Mouse (Mus musculus): ENCODE results near the gene Gm47995.
A peak's percentile ranks its signal among the peaks of the same experiment; 100 is the strongest.
"Not testable (repeated sequence)": the region's sequence is repeated elsewhere in the genome, so short reads cannot be mapped to it uniquely, and the experiment has no call there.

Gm47995 gene

GRCm38 (mm10) chr1:151186879-151187424 lies 11.3 kb upstream of the Gm47995 start:
- DNase-seq (ENCODE audit: low read depth) = not testable (repeated sequence)

GRCm38 (mm10) chr1:151188469-151188868 lies 9.8 kb upstream of the Gm47995 start:
- DNase-seq (ENCODE audit: low read depth) = no peak

GRCm38 (mm10) chr1:151192075-151192474 lies 6.2 kb upstream of the Gm47995 start, which contains the start of gene Gm8947:
TSS of gene Gm8947 (plus strand) at chr1:151192376.
- DNase-seq (ENCODE audit: low read depth) = not testable (repeated sequence)

- DNase-seq (ENCODE audit: low read depth) = not testable (repeated sequence)
Measured at GRCm38 (mm10) chr1:151192739-151193138, 5.5 kb upstream of the Gm47995 start.

- peak; percentile 0 for DNase-seq (ENCODE audit: low read depth)
Measured at GRCm38 (mm10) chr1:151195986-151196385, 2.3 kb upstream of the Gm47995 start.

- peak; percentile 1 for DNase-seq (ENCODE audit: low read depth)
Measured at GRCm38 (mm10) chr1:151196690-151197089, 1.6 kb upstream of the Gm47995 start.

- DNase-seq (ENCODE audit: low read depth) = not testable (repeated sequence)
Measured at GRCm38 (mm10) chr1:151200620-151201019, 2.4 kb downstream of the Gm47995 start.

GRCm38 (mm10) chr1:151202771-151203170 lies 4.5 kb downstream of the Gm47995 start:
- DNase-seq (ENCODE audit: low read depth) = not testable (repeated sequence)

- DNase-seq (ENCODE audit: low read depth) = not testable (repeated sequence)
Measured at GRCm38 (mm10) chr1:151203818-151204217, 5.6 kb downstream of the Gm47995 start, which contains the start of gene 3110040M04Rik. TSS of gene 3110040M04Rik (plus strand) at chr1:151204121.

- DNase-seq (ENCODE audit: low read depth) = not testable (repeated sequence)
Measured at GRCm38 (mm10) chr1:151208493-151208892, 10.2 kb downstream of the Gm47995 start.

GRCm38 (mm10) chr1:151208944-151209343 lies 10.7 kb downstream of the Gm47995 start:
- DNase-seq (ENCODE audit: low read depth) = not testable (repeated sequence)

- not testable (repeated sequence) for DNase-seq (ENCODE audit: low read depth)
Measured at GRCm38 (mm10) chr1:151209824-151210355, 11.6 kb downstream of the Gm47995 start, which contains the start of gene Gm47996. TSS of gene Gm47996 (plus strand) at chr1:151210131.

- not testable (repeated sequence) for DNase-seq (ENCODE audit: low read depth)
Measured at GRCm38 (mm10) chr1:151211666-151212065, 13.4 kb downstream of the Gm47995 start.

- DNase-seq (ENCODE audit: low read depth) = no peak
Measured at GRCm38 (mm10) chr1:151214862-151215261, 16.6 kb downstream of the Gm47995 start.

- DNase-seq (ENCODE audit: low read depth) = no peak
Measured at GRCm38 (mm10) chr1:151215985-151216384, 17.7 kb downstream of the Gm47995 start.

GRCm38 (mm10) chr1:151216417-151216816 lies 18.2 kb downstream of the Gm47995 start:
- no peak for DNase-seq (ENCODE audit: low read depth)

- DNase-seq (ENCODE audit: low read depth) = no peak
Measured at GRCm38 (mm10) chr1:151219045-151219444, 20.8 kb downstream of the Gm47995 start.

- no peak for DNase-seq (ENCODE audit: low read depth)
Measured at GRCm38 (mm10) chr1:151220098-151220497, 21.9 kb downstream of the Gm47995 start.

- DNase-seq (ENCODE audit: low read depth) = no peak
Measured at GRCm38 (mm10) chr1:151222561-151223267, 24.5 kb downstream of the Gm47995 start.

- DNase-seq (ENCODE audit: low read depth) = no peak
Measured at GRCm38 (mm10) chr1:151223377-151223776, 25.1 kb downstream of the Gm47995 start.

GRCm38 (mm10) chr1:151224536-151224935 lies 26.3 kb downstream of the Gm47995 start:
- DNase-seq (ENCODE audit: low read depth) = no peak

GRCm38 (mm10) chr1:151227506-151227905 lies 29.3 kb downstream of the Gm47995 start:
- DNase-seq (ENCODE audit: low read depth) = no peak
